Mouse (Mus musculus): ENCODE results near the gene Atl1.

DNA sequence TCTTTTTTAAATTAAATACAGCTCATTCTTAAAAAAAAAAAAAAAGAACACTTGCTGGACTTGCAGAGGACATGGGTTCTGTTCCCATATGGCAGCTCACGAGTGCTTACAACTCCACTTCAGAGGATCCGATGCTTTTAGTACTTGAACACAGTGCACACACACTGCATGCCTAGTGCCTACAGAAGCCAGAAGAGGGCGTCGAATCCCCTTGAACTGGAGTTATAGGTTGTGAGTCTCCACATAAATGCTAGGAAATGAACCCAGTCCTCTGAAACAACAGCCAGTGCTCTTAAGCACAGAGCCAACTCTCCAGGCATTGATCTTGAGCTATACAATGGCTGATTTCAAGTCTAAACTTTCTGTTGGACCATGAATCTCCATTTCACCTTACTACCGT is 90.5 kb downstream of the Atl1 start:
- TF ChIP-seq CTCF (IDR thresholded peaks at IDR 0.05; ENCODE audit: borderline replicate concordance, insufficient read depth, low read length), result peak; percentile 21; the same call in 1 of the 2 replicates
- TF ChIP-seq POLR2A (IDR thresholded peaks at IDR 0.05; ENCODE audit: low read depth, low read length), result no peak

Data from embryonic fibroblast, embryonic 13.5 days (primary cell).